ENCODE assay signal across 8 mouse cellular contexts in genomic region chr12:100772230-100772984, GRCm38 (mm10). TPM values are rescaled to one million over a fixed set of nuclear protein-coding genes. Genes with fewer than 3 reads are reported as not detected.
DNase-seq lines count a peak whose midpoint lies in the region; ATAC-seq and TF ChIP-seq lines count a peak whose summit lies in the region.

No protein-coding gene starts in this region.

- TF ChIP-seq POLR2A in brain, embryonic 14.5 days (IDR thresholded peaks at IDR 0.05; ENCODE audit: borderline replicate concordance, extremely low read depth, insufficient read depth, insufficient read length, poor library complexity, severe bottlenecking) = no peak

- H3K27ac ChIP-seq in lung, embryonic 16.5 days (ENCODE audit: low read length) = no peak overlapping the region

- H3K4me2 ChIP-seq in lung, embryonic 16.5 days (ENCODE audit: low read depth, low read length) = no peak overlapping the region

- TF ChIP-seq CTCF in brain, embryonic 14.5 days (IDR thresholded peaks at IDR 0.05; ENCODE audit: borderline replicate concordance, extremely low read depth, insufficient read depth, insufficient read length) = no peak

- no peaks in the 10 kb centered on the region for H3K9me3 ChIP-seq in lung, embryonic 16.5 days (ENCODE audit: control insufficient read depth, low read length)

- no peak overlapping the region for H3K9ac ChIP-seq in lung, embryonic 16.5 days (ENCODE audit: low read length)

- peak; percentile 41 for DNase-seq in left cerebral cortex, adult 18-20 months (ENCODE audit: low spot score in 2 of 2)
- DNase-seq in left cerebral cortex, adult 11 months (ENCODE audit: low spot score) = no peak
- peak; percentile 12 for DNase-seq in ES-CJ7 (ENCODE audit: low read depth, low spot score)
- DNase-seq in brain, embryonic 14.5 days (ENCODE audit: low read depth) = peak; percentile 75
- DNase-seq in induced T-regulatory cell, adult 2 months (ENCODE audit: low read depth) = peak; percentile 58
- peak; percentile 17 for DNase-seq in testis, postnatal 14 days (ENCODE audit: low spot score)
- no peak for DNase-seq in cerebellum, adult 18-20 months

- WGBS in lung, embryonic 16.5 days = 13% methylated on average over 7 of the region's 7 CpGs

- no peaks in the 10 kb centered on the region for H3K36me3 ChIP-seq in lung, embryonic 16.5 days (ENCODE audit: control insufficient read depth, insufficient read depth, low read length)

- ATAC-seq in lung, embryonic 16.5 days (ENCODE audit: low read depth) = peak; percentile 69

- H3K4me3 ChIP-seq in lung, embryonic 16.5 days (ENCODE audit: low read length) = no peak overlapping the region

- H3K27me3 ChIP-seq in lung, embryonic 16.5 days (ENCODE audit: control insufficient read depth, insufficient read depth, low read depth, low read length) = no peaks in the 10 kb centered on the region

- peaks cover 6% of the 10 kb centered on the region; the same call in 1 of the 2 replicates for H3K4me1 ChIP-seq in lung, embryonic 16.5 days (replicated peaks; ENCODE audit: control insufficient read depth, insufficient read depth, low read length)

RNA-seq across cellular contexts. Expression of gene Dglucy, which starts 6.5 kb away (rescaled TPM):
- total RNA-seq in left cerebral cortex, adult 18-20 months (2021) = 10 to 100 TPM in 1 of 2 experiments, 1 to 10 TPM in 1; 9.0 to 13.0 TPM
- 2.3 and 3.2 TPM in 2 replicates for polyA plus RNA-seq in brain, embryonic 14.5 days (2012; rRNA removed)
- 5.7 TPM in 2 replicates for polyA plus RNA-seq in lung, embryonic 16.5 days (2015; fragmentation: Nextera tagmentation; extraction: Ambion mirVana)

RNA-seq across cellular contexts. Expression of gene Rps6ka5, which starts 45.6 kb away (rescaled TPM):
- total RNA-seq in left cerebral cortex, adult 18-20 months (2021) = 10 to 100 TPM; 22.8 to 27.7 TPM
- polyA plus RNA-seq in brain, embryonic 14.5 days (2012; rRNA removed) = 9.7 and 11.1 TPM in 2 replicates
- 4.3 and 4.4 TPM in 2 replicates for polyA plus RNA-seq in lung, embryonic 16.5 days (2015; fragmentation: Nextera tagmentation; extraction: Ambion mirVana)

Comparison
In these comparisons a context has a peak if more than half of its experiments do, and no peak if none do; other contexts are left out.
1. DNase-seq: peak in left cerebral cortex, adult 18-20 months (2 of 2), ES-CJ7 (single experiment), brain, embryonic 14.5 days (single experiment), induced T-regulatory cell, adult 2 months (single experiment) and testis, postnatal 14 days (single experiment); none in left cerebral cortex, adult 11 months (single experiment) and cerebellum, adult 18-20 months (0 of 2).